Mouse (Mus musculus): ENCODE measurements at regions not wholly inside any gene's neighbourhood (a gene's known extent, or its start where the extent isn't known, plus 50 kb on each side); places are given as distances from the start of the nearest gene placed in this dataset.

GRCm38 (mm10) chr8:44825183-44825757 is 110.0 kb upstream of the Fat1 start:
- no peak for ATAC-seq (replicated peaks; ENCODE audit: low read depth, poor library complexity, severe bottlenecking)

GRCm38 (mm10) chr8:44826936-44827335 is 108.3 kb upstream of the Fat1 start:
- ATAC-seq (replicated peaks; ENCODE audit: low read depth, poor library complexity, severe bottlenecking): no peak

GRCm38 (mm10) chr8:44828026-44828425 is 107.2 kb upstream of the Fat1 start:
- no peak for ATAC-seq (replicated peaks; ENCODE audit: low read depth, poor library complexity, severe bottlenecking)

GRCm38 (mm10) chr8:44838431-44838830 is 96.8 kb upstream of the Fat1 start:
- ATAC-seq (replicated peaks; ENCODE audit: low read depth, poor library complexity, severe bottlenecking): no peak

GRCm38 (mm10) chr8:44839504-44840209 is 95.6 kb upstream of the Fat1 start:
- ATAC-seq (replicated peaks; ENCODE audit: low read depth, poor library complexity, severe bottlenecking): no peak

GRCm38 (mm10) chr8:44840646-44841045 is 94.6 kb upstream of the Fat1 start:
- ATAC-seq (replicated peaks; ENCODE audit: low read depth, poor library complexity, severe bottlenecking): no peak

GRCm38 (mm10) chr8:44844362-44844761 is 90.9 kb upstream of the Fat1 start:
- ATAC-seq (replicated peaks; ENCODE audit: low read depth, poor library complexity, severe bottlenecking): no peak

- no peak for ATAC-seq (replicated peaks; ENCODE audit: low read depth, poor library complexity, severe bottlenecking)
Measured at GRCm38 (mm10) chr8:44852223-44852622, 83.0 kb upstream of the Fat1 start.

GRCm38 (mm10) chr8:44855115-44855514 is 80.1 kb upstream of the Fat1 start:
- ATAC-seq (replicated peaks; ENCODE audit: low read depth, poor library complexity, severe bottlenecking): no peak

- ATAC-seq (replicated peaks; ENCODE audit: low read depth, poor library complexity, severe bottlenecking): no peak
Measured at GRCm38 (mm10) chr8:44867202-44867601, 68.0 kb upstream of the Fat1 start.

- ATAC-seq (replicated peaks; ENCODE audit: low read depth, poor library complexity, severe bottlenecking): no peak
Measured at GRCm38 (mm10) chr8:44867666-44868065, 67.6 kb upstream of the Fat1 start.

- no peak for ATAC-seq (replicated peaks; ENCODE audit: low read depth, poor library complexity, severe bottlenecking)
Measured at GRCm38 (mm10) chr8:44877066-44877465, 58.2 kb upstream of the Fat1 start.

- ATAC-seq (replicated peaks; ENCODE audit: low read depth, poor library complexity, severe bottlenecking): no peak
Measured at GRCm38 (mm10) chr8:44878208-44878607, 57.0 kb upstream of the Fat1 start.

GRCm38 (mm10) chr8:44879186-44879585 is 56.1 kb upstream of the Fat1 start:
- no peak for ATAC-seq (replicated peaks; ENCODE audit: low read depth, poor library complexity, severe bottlenecking)

- no peak for ATAC-seq (replicated peaks; ENCODE audit: low read depth, poor library complexity, severe bottlenecking)
Measured at GRCm38 (mm10) chr8:44884399-44885006, 50.7 kb upstream of the Fat1 start.
